Mouse (Mus musculus): ENCODE results near the gene Pitpna.

- TF ChIP-seq EP300 (IDR thresholded peaks at IDR 0.05; ENCODE audit: low read depth) (no peak), CTCF (IDR thresholded peaks at IDR 0.05; ENCODE audit: low read depth) (no peak)
Observed at GRCm38 (mm10) chr11:75630098-75630497, 42.2 kb downstream of the Pitpna start.

Data from liver, postnatal 0 days (tissue).